Mouse (Mus musculus) hindbrain, embryonic 12.5 days (tissue): ENCODE measurements at regions not wholly inside any gene's neighbourhood (a gene's known extent, or its start where the extent isn't known, plus 50 kb on each side); places are given as distances from the start of the nearest gene placed in this dataset.

ENCODE experiments used
- ATAC-seq: fragments of 200-750 bp; cut with Nextera tagmentation; 2 replicates; pipeline ENCODE4 v1.8.0; 2017; ENCODE audit warnings: moderate TSS enrichment; ENCODE audit not compliant: low FRiP score
- H3K27ac ChIP-seq: fragments of 300-500 bp; sonication (generic); 2 replicates; pipeline ENCODE4 v1.5.1; 2016; ENCODE audit warnings: mild to moderate bottlenecking
- H3K27me3 ChIP-seq: fragments of 300-500 bp; sonication (generic); 2 replicates; pipeline ENCODE4 v1.6.1; 2016; ENCODE audit warnings: mild to moderate bottlenecking
- H3K36me3 ChIP-seq: fragments of 300-500 bp; sonication (generic); 2 replicates; pipeline ENCODE4 v1.6.1; 2016; ENCODE audit warnings: mild to moderate bottlenecking
- H3K4me1 ChIP-seq: fragments of 300-500 bp; sonication (generic); 2 replicates; pipeline ENCODE4 v1.6.1; 2016
- H3K4me2 ChIP-seq: fragments of 300-500 bp; sonication (generic); replicated peaks from 2 replicates; pipeline ENCODE4 v1.6.1; 2016; ENCODE audit warnings: mild to moderate bottlenecking
- H3K4me3 ChIP-seq: fragments of 300-500 bp; sonication (generic); 2 replicates; pipeline ENCODE4 v1.5.1; 2016; ENCODE audit warnings: mild to moderate bottlenecking
- H3K9ac ChIP-seq: fragments of 300-500 bp; sonication (generic); 2 replicates; pipeline ENCODE4 v1.6.1; 2016; ENCODE audit warnings: mild to moderate bottlenecking, moderate library complexity
- H3K9me3 ChIP-seq: fragments of 300-500 bp; sonication (generic); replicated peaks from 2 replicates; pipeline ENCODE4 v1.6.1; 2016; ENCODE audit warnings: mild to moderate bottlenecking
- WGBS: fragments of 180-500 bp; shearing (Covaris S2); methylation state at CpG from one replicate; pipeline ENCODE4 v1.1.7; 2016; 5-methylcytosine and 5-hydroxymethylcytosine counted together

- Histone ChIP-seq H3K4me2 (no peak overlapping the region), H3K36me3 (no peaks in the 10 kb centered on the region), H3K9me3 (no peaks in the 10 kb centered on the region), H3K4me3 (no peak overlapping the region), H3K9ac (no peak overlapping the region), H3K27me3 (no peaks in the 10 kb centered on the region), H3K4me1 (no peaks in the 10 kb centered on the region; the same call in 1 of the 2 replicates), H3K27ac (no peak overlapping the region)
- ATAC-seq = no peak
- WGBS = 75% methylated on average over 3 of the region's 3 CpGs
Measured at GRCm38 (mm10) chr13:59358421-59358820, 226.6 kb downstream of the Agtpbp1 start.

DNA sequence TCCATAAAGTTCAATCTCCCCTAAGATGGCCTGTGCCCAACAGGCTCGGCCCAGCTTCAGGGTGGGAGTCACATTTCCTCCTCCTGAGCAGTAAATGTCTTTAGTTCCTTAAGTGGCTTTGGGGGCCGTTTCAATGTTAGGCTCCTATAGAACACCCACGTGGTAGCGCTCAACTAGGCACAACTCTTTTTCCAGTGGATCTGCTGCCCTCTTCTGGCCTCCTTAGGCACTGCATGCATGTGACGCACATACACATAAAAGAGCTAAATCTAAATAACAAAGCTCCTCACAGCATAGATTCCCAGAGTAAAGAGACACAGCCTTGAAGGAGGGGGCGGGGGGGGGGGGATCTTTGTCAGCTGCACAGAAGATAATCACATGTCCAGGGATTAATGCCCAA lies 233.6 kb downstream of the Agtpbp1 start:
- ATAC-seq = no peak
- no peak overlapping the region for H3K4me2 ChIP-seq
- H3K9ac ChIP-seq = no peak overlapping the region
- no peaks in the 10 kb centered on the region for H3K9me3 ChIP-seq
- no peaks in the 10 kb centered on the region for H3K36me3 ChIP-seq
- no peak overlapping the region for H3K27ac ChIP-seq
- H3K27me3 ChIP-seq = no peaks in the 10 kb centered on the region
- H3K4me3 ChIP-seq = no peak overlapping the region
- no peaks in the 10 kb centered on the region; the same call in 1 of the 2 replicates for H3K4me1 ChIP-seq
- 57% methylated on average over 6 of the region's 6 CpGs for WGBS

DNA sequence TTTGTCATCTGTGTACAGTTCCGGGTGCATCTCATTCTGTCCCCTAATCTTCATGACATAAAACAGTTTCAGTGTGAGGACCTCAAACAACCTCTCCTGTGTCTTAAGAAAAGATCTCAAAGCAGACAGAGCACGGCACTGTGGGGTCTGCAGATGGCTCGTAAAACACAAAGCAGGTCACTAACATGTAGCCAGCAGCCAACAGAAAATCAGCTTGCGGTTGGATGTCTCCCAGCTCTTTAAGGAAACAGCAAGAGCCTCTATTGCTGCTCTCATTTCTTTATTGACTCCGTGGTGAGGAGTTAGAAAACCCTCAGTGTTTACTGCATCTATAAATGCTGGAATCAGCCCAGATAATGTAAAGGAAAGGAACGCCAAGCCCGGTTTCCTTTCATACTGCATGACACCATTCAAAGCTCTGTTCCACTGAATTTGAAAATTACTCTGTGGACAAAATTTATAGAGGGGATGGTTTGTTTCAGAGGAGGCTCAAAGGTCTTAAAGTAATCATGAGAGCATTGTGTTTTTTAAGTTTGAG lies 234.3 kb downstream of the Agtpbp1 start:
- Histone ChIP-seq H3K4me2 (no peak overlapping the region), H3K4me1 (no peaks in the 10 kb centered on the region; the same call in 1 of the 2 replicates), H3K9me3 (no peaks in the 10 kb centered on the region), H3K27ac (no peak overlapping the region), H3K27me3 (no peaks in the 10 kb centered on the region), H3K4me3 (no peak overlapping the region), H3K9ac (no peak overlapping the region), H3K36me3 (no peaks in the 10 kb centered on the region)
- WGBS = 80% methylated on average over 7 of the region's 7 CpGs
- no peak for ATAC-seq

GRCm38 (mm10) chr13:59348510-59348909 lies 236.5 kb downstream of the Agtpbp1 start:
- no peak for ATAC-seq
- Histone ChIP-seq H3K36me3 (no peaks in the 10 kb centered on the region), H3K9me3 (no peaks in the 10 kb centered on the region), H3K4me2 (no peak overlapping the region), H3K9ac (no peak overlapping the region), H3K27ac (no peak overlapping the region), H3K27me3 (no peaks in the 10 kb centered on the region), H3K4me1 (no peaks in the 10 kb centered on the region), H3K4me3 (no peak overlapping the region)

DNA sequence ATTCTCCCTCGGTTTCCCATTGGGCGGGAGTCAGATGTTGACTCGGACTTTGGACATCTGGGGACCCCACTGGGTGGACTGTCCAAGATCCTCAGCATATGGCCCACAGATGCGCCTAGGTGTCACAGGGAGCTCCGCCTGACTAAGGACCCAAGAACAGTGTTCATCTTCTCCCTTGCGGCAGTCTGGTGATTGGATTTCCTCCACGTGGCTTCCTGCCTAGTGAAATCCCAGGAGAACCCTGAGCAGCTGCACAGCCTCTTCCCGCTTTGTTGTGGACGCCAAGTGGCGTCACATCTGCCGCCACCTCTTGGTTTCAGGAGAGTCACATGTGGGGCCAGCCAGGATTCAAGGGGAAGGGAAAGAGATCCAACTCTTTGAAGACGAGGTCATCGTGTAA lies 243.2 kb downstream of the Agtpbp1 start:
- H3K36me3 ChIP-seq = no peaks in the 10 kb centered on the region
- 76% methylated on average over 13 of the region's 13 CpGs for WGBS
- no peak for ATAC-seq
- no peak overlapping the region for H3K4me2 ChIP-seq
- no peaks in the 10 kb centered on the region for H3K4me1 ChIP-seq
- no peaks in the 10 kb centered on the region for H3K9me3 ChIP-seq
- H3K4me3 ChIP-seq = no peak overlapping the region
- no peak overlapping the region for H3K27ac ChIP-seq
- H3K27me3 ChIP-seq = no peaks in the 10 kb centered on the region
- no peak overlapping the region for H3K9ac ChIP-seq

DNA sequence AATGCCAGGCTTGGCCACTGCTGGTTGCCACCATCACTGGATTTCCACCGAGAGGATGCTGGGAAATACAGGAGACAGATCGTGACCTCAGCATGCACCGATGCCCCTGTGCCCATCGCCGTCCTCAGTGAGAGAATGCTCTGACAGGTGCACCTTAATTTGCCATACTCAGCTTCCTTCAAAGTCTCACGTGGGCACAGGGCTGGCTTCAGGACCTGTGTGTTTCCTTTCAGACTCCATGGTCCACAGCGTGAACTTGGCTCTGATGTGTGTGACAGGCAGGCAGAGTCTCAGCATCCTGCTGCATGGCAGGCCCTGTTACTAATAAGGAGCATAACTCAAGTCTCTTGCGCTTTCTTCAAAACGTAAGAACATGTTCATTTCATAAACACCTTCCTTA lies 246.6 kb downstream of the Agtpbp1 start:
- Histone ChIP-seq H3K27me3 (no peaks in the 10 kb centered on the region), H3K9ac (no peak overlapping the region), H3K4me2 (no peak overlapping the region), H3K9me3 (no peaks in the 10 kb centered on the region), H3K36me3 (no peaks in the 10 kb centered on the region), H3K4me1 (no peaks in the 10 kb centered on the region), H3K4me3 (no peak overlapping the region), H3K27ac (no peak overlapping the region)
- 94% methylated on average over 9 of the region's 9 CpGs for WGBS
- ATAC-seq = no peak

- no peak overlapping the region for H3K27ac ChIP-seq
- H3K4me3 ChIP-seq = no peak overlapping the region
- H3K9ac ChIP-seq = no peak overlapping the region
- H3K4me1 ChIP-seq = no peaks in the 10 kb centered on the region
- no peaks in the 10 kb centered on the region for H3K27me3 ChIP-seq
- H3K4me2 ChIP-seq = no peak overlapping the region
- WGBS = 76% methylated on average over 3 of the region's 3 CpGs
- ATAC-seq = no peak
- H3K9me3 ChIP-seq = no peaks in the 10 kb centered on the region
- H3K36me3 ChIP-seq = no peaks in the 10 kb centered on the region
Measured at GRCm38 (mm10) chr13:59323933-59324332, 261.1 kb downstream of the Agtpbp1 start.

- no peaks in the 10 kb centered on the region for H3K4me1 ChIP-seq
- ATAC-seq = no peak
- 53% methylated on average over 5 of the region's 5 CpGs for WGBS
- H3K4me3 ChIP-seq = no peak overlapping the region
- H3K9ac ChIP-seq = no peak overlapping the region
- H3K9me3 ChIP-seq = no peaks in the 10 kb centered on the region
- H3K27ac ChIP-seq = no peak overlapping the region
- no peaks in the 10 kb centered on the region for H3K27me3 ChIP-seq
- no peaks in the 10 kb centered on the region for H3K36me3 ChIP-seq
- H3K4me2 ChIP-seq = no peak overlapping the region
Measured at GRCm38 (mm10) chr13:59323441-59323840, 261.6 kb downstream of the Agtpbp1 start.

- Histone ChIP-seq H3K27ac (no peak overlapping the region), H3K9ac (no peak overlapping the region), H3K4me3 (no peak overlapping the region), H3K9me3 (no peaks in the 10 kb centered on the region), H3K36me3 (no peaks in the 10 kb centered on the region), H3K27me3 (no peaks in the 10 kb centered on the region), H3K4me2 (no peak overlapping the region), H3K4me1 (no peaks in the 10 kb centered on the region)
- no peak for ATAC-seq
- 91% methylated on average over 5 of the region's 5 CpGs for WGBS
Measured at GRCm38 (mm10) chr13:59320261-59320660, 264.8 kb downstream of the Agtpbp1 start.

DNA sequence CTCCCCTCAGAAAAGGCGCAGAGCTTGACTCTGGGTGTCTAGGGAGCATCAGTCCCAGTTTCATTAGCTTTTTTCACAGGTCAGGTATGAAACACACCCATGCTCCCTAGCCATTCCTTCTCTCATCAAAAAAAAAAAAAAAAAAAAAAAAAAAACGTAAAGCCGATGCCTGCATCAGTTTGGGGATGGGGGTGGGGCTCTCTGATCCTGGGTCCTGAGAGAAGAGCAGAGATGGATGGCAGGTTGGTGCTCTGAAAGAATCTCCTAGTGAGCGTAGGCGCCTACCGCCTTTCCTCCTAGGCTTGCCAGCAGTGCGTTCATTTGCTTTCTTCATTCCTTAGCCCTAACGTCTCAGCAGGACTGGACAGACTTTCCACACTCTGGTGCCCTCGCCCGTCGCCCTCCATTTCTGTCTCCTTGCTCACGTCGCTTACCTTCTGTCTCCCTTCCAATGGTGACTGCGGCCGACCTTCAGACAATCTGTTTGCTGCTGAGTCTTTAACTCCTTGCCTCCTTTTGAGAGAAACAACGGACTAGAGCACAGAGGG lies 267.5 kb downstream of the Agtpbp1 start:
- H3K4me3 ChIP-seq = no peak overlapping the region
- no peaks in the 10 kb centered on the region for H3K9me3 ChIP-seq
- H3K36me3 ChIP-seq = no peaks in the 10 kb centered on the region
- no peaks in the 10 kb centered on the region for H3K4me1 ChIP-seq
- H3K27ac ChIP-seq = no peak overlapping the region
- no peaks in the 10 kb centered on the region for H3K27me3 ChIP-seq
- 61% methylated on average over 16 of the region's 16 CpGs for WGBS
- no peak overlapping the region for H3K4me2 ChIP-seq
- no peak overlapping the region for H3K9ac ChIP-seq
- ATAC-seq = no peak

- Histone ChIP-seq H3K4me3 (no peak overlapping the region), H3K9ac (no peak overlapping the region), H3K36me3 (no peaks in the 10 kb centered on the region), H3K4me1 (no peaks in the 10 kb centered on the region), H3K27ac (no peak overlapping the region), H3K4me2 (no peak overlapping the region), H3K9me3 (no peaks in the 10 kb centered on the region), H3K27me3 (no peaks in the 10 kb centered on the region)
- WGBS = 75% methylated on average over 3 of the region's 3 CpGs
- no peak for ATAC-seq
Measured at GRCm38 (mm10) chr13:59315811-59316210, 269.2 kb downstream of the Agtpbp1 start.

GRCm38 (mm10) chr13:59314419-59314818 lies 270.6 kb downstream of the Agtpbp1 start:
- Histone ChIP-seq H3K4me1 (no peaks in the 10 kb centered on the region), H3K27ac (no peak overlapping the region), H3K9me3 (no peaks in the 10 kb centered on the region), H3K4me3 (no peak overlapping the region), H3K4me2 (no peak overlapping the region), H3K36me3 (no peaks in the 10 kb centered on the region), H3K27me3 (no peaks in the 10 kb centered on the region), H3K9ac (no peak overlapping the region)
- ATAC-seq = no peak
- 68% methylated on average over 1 of the region's 1 CpGs for WGBS

DNA sequence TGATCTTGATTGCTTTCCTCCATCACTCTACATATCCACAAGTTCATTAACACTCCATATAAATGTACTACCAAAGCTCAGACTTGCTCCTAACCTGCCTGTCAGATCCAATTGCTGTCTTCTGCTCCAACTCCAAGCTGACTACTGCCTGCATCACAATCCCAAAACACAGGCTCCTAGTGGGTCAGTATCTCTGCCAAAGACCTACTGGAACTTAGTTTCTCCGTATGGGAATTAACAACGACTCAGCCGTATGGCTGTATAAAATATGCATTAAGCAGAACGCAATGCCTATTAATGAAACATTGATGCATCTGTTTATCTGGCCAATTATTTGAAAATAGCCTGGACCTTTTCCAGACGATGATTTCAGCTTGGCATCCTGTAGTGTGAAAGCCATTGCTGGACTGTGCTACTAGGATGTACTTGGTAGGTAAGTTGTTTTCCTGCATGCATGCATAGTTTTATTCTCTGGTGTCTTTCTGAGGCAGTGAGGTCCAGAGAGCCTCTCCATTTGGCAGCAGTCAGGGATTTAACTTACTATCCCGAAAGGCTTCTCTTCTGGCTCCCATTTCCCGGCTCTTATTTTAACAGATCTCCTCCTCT lies 271.2 kb downstream of the Agtpbp1 start:
- no peaks in the 10 kb centered on the region for H3K9me3 ChIP-seq
- no peak overlapping the region for H3K4me3 ChIP-seq
- H3K4me1 ChIP-seq = no peaks in the 10 kb centered on the region
- H3K27me3 ChIP-seq = no peaks in the 10 kb centered on the region
- no peak overlapping the region for H3K4me2 ChIP-seq
- no peak for ATAC-seq
- no peak overlapping the region for H3K9ac ChIP-seq
- 88% methylated on average over 7 of the region's 7 CpGs for WGBS
- no peak overlapping the region for H3K27ac ChIP-seq
- H3K36me3 ChIP-seq = no peaks in the 10 kb centered on the region
